19 mouse cellular contexts compared by ENCODE assay signal in genomic region chr8:128645452-128645851, GRCm38 (mm10).
"Had no signal": no experiment of that assay in that cellular context is flagged by ENCODE, and none has a peak within 500 bp of the region (broad histone marks: within the 10 kb centered on the region; RNA-seq: fewer than 3 reads in every experiment).

No protein-coding gene starts in this region.

- H3K4me3 ChIP-seq: layer of hippocampus, adult 2 months; limb, embryonic 10.5 days; limb, embryonic 13.5 days; liver, embryonic 12.5 days; liver, embryonic 15.5 days; midbrain, embryonic 13.5 days had no signal

- H3K9ac ChIP-seq: limb, embryonic 13.5 days; liver, embryonic 12.5 days; liver, embryonic 15.5 days; midbrain, embryonic 13.5 days had no signal

- H3K27ac ChIP-seq: kidney, postnatal 0 days; layer of hippocampus, adult 2 months; limb, embryonic 10.5 days; limb, embryonic 13.5 days; liver, embryonic 12.5 days; liver, embryonic 15.5 days; midbrain, embryonic 13.5 days had no signal

- H3K36me3 ChIP-seq: limb, embryonic 10.5 days; limb, embryonic 13.5 days; liver, embryonic 12.5 days; liver, embryonic 15.5 days; midbrain, embryonic 13.5 days had no signal

- H3K27me3 ChIP-seq: limb, embryonic 13.5 days; liver, embryonic 12.5 days; liver, embryonic 15.5 days; midbrain, embryonic 13.5 days had no signal

- H3K4me2 ChIP-seq: limb, embryonic 13.5 days; liver, embryonic 12.5 days; liver, embryonic 15.5 days; midbrain, embryonic 13.5 days had no signal

- DNase-seq: kidney, adult 2 months; kidney, postnatal 25 days; layer of hippocampus, adult 9-11 months; liver; lung, adult 2 months; lung, postnatal 14 days; lung, postnatal 4 days; right cerebral cortex, adult 18-20 months; right cerebral cortex, postnatal 14 days; right cerebral cortex, postnatal 4 days; thymus, adult 18-20 months; thymus, postnatal 36 days had no signal

- H3K4me1 ChIP-seq: limb, embryonic 13.5 days; liver, embryonic 12.5 days; liver, embryonic 15.5 days; midbrain, embryonic 13.5 days had no signal

- H3K9me3 ChIP-seq: limb, embryonic 10.5 days; limb, embryonic 13.5 days; liver, embryonic 12.5 days; liver, embryonic 15.5 days; midbrain, embryonic 13.5 days had no signal

- ATAC-seq: liver, embryonic 12.5 days; midbrain, embryonic 13.5 days had no signal
